Mouse (Mus musculus) hindbrain, postnatal 0 days (tissue): ENCODE measurements around the gene Lrrc47. TPM values are rescaled to one million over a fixed set of nuclear protein-coding genes. Genes with fewer than 3 reads are reported as not detected.
A peak's percentile ranks its signal among the peaks of the same experiment; 100 is the strongest.

ENCODE experiments used
- ATAC-seq: fragments of 200-750 bp; cut with Nextera tagmentation; 2 replicates; pipeline ENCODE4 v1.8.0; 2017; ENCODE audit warnings: mild to moderate bottlenecking, moderate TSS enrichment, moderate library complexity
- DNase-seq: peaks from one replicate; pipeline ENCODE4 v3.0.0-alpha.2; 2015; ENCODE audit warnings: low spot score
- H3K27ac ChIP-seq: fragments of 300-500 bp; sonication (generic); 2 replicates; pipeline ENCODE4 v1.5.1; 2014; ENCODE audit warnings: mild to moderate bottlenecking
- H3K27me3 ChIP-seq: fragments of 300-500 bp; sonication (generic); 2 replicates; pipeline ENCODE4 v1.6.1; 2014; ENCODE audit warnings: low read length, mixed read lengths; ENCODE audit not compliant: insufficient read depth
- H3K36me3 ChIP-seq: fragments of 300-500 bp; sonication (generic); 2 replicates; pipeline ENCODE4 v1.6.1; 2014; ENCODE audit warnings: low read length, mixed read lengths; ENCODE audit not compliant: insufficient read depth
- H3K4me1 ChIP-seq: fragments of 300-500 bp; sonication (generic); 2 replicates; pipeline ENCODE4 v1.6.1; 2014; ENCODE audit warnings: antibody characterized with exemption, low read length, mixed read lengths; ENCODE audit not compliant: insufficient read depth
- H3K4me2 ChIP-seq: fragments of 300-500 bp; sonication (generic); 2 replicates; pipeline ENCODE4 v1.6.1; 2014; ENCODE audit warnings: low read depth, mild to moderate bottlenecking, low read length, moderate library complexity, mixed read lengths
- H3K4me3 ChIP-seq: fragments of 300-500 bp; sonication (generic); 2 replicates; pipeline ENCODE4 v1.5.1; 2014; ENCODE audit warnings: low read length
- H3K9ac ChIP-seq: fragments of 300-500 bp; sonication (generic); replicated peaks from 2 replicates; pipeline ENCODE4 v1.6.1; 2014; ENCODE audit warnings: mild to moderate bottlenecking, low read length, moderate library complexity, mixed read lengths
- H3K9me3 ChIP-seq: fragments of 300-500 bp; sonication (generic); 2 replicates; pipeline ENCODE4 v1.6.1; 2016; ENCODE audit warnings: low read length, mixed read lengths
- CTCF ChIP-seq: IDR thresholded peaks from 2 replicates; pipeline ENCODE4 v1.5.1; 2016; ENCODE audit warnings: antibody characterized with exemption, control low read depth, low read depth
- WGBS: fragments of 180-500 bp; shearing (Covaris S2); extraction: QIAGEN DNeasy Blood & Tissue Kit; methylation state at CpG from one replicate; pipeline ENCODE4 v1.1.7; 2014; 5-methylcytosine and 5-hydroxymethylcytosine counted together
- polyA plus RNA-seq: library from polyadenylated mRNA; unstranded; fragments of >200 nt; fragmentation: Nextera tagmentation; extraction: Ambion mirVana; gene quantifications from 2 replicates; pipeline ENCODE4 v1.2.1, GENCODE M21; 2015
- total RNA-seq: library from RNA; depleted of rRNA; stranded (reverse); fragments of >200 nt; gene quantifications from 2 replicates; pipeline ENCODE4 v1.2.3, GENCODE M21; 2014

The Lrrc47 gene
- total and polyA plus RNA-seq, 2 experiments from 2014 or later = 22.0 to 32.1 TPM

DNA sequence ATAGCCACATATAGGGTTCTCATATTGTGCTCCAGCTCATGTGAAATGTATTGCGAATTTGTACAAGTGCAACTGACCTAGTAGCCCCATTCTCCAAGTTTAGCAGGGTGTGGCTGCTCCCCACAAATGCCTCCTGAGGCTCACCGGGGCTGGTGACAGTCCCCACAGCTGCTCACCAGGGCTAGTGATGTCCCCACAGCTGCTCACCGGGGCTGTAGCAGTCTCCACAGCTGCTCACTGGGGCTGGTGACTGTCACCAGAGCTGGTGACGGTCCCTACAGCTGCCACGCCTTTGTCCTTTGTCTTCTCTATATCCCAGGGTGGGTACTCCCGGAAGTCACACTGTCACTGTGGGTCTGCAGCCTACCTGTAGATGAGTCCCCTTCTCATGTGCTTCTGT lies 5.3 kb upstream of the Lrrc47 start:
- no peak overlapping the region for H3K9ac ChIP-seq
- WGBS = 90% methylated on average over 6 of the region's 6 CpGs
- no peak for TF ChIP-seq CTCF
- no peak overlapping the region for H3K27ac ChIP-seq
- ATAC-seq (no peak), DNase-seq (no peak)
- peaks cover 47% of the 10 kb centered on the region for H3K36me3 ChIP-seq
- H3K4me3 ChIP-seq = no peak overlapping the region
- no peaks in the 10 kb centered on the region for H3K27me3 ChIP-seq
- no peak overlapping the region for H3K4me2 ChIP-seq
- H3K4me1 ChIP-seq = no peaks in the 10 kb centered on the region; the same call in 1 of the 2 replicates
- no peaks in the 10 kb centered on the region for H3K9me3 ChIP-seq

GRCm38 (mm10) chr4:154007759-154008158 lies 3.8 kb upstream of the Lrrc47 start:
- 79% methylated on average over 4 of the region's 4 CpGs for WGBS
- no peak for ATAC-seq
- H3K9me3 ChIP-seq = no peaks in the 10 kb centered on the region
- no peak overlapping the region for H3K27ac ChIP-seq
- no peaks in the 10 kb centered on the region for H3K27me3 ChIP-seq
- DNase-seq = no peak
- peaks cover 39% of the 10 kb centered on the region for H3K36me3 ChIP-seq
- no peak overlapping the region for H3K9ac ChIP-seq
- no peak for TF ChIP-seq CTCF
- H3K4me3 ChIP-seq = no peak overlapping the region
- H3K4me2 ChIP-seq = no peak overlapping the region
- peaks cover 2% of the 10 kb centered on the region for H3K4me1 ChIP-seq

- peak overlapping the region; percentile 54; the same call in 1 of the 2 replicates for H3K27ac ChIP-seq
- no peaks in the 10 kb centered on the region for H3K27me3 ChIP-seq
- peaks cover 10% of the 10 kb centered on the region for H3K4me1 ChIP-seq
- peak overlapping the region; percentile 80 for H3K9ac ChIP-seq
- peak; percentile 57; the same call in 1 of the 2 replicates for ATAC-seq
- peak overlapping the region; percentile 97 for H3K4me2 ChIP-seq
- H3K4me3 ChIP-seq = peak overlapping the region; percentile 64
- no peak for DNase-seq
- WGBS = 29% methylated on average over 13 of the region's 13 CpGs
- no peak for TF ChIP-seq CTCF
- no peaks in the 10 kb centered on the region for H3K9me3 ChIP-seq
- peaks cover 33% of the 10 kb centered on the region; the same call in 1 of the 2 replicates for H3K36me3 ChIP-seq
These were observed 455 bp upstream of the Lrrc47 start for GRCm38 (mm10) chr4:154010907-154011645.

DNA sequence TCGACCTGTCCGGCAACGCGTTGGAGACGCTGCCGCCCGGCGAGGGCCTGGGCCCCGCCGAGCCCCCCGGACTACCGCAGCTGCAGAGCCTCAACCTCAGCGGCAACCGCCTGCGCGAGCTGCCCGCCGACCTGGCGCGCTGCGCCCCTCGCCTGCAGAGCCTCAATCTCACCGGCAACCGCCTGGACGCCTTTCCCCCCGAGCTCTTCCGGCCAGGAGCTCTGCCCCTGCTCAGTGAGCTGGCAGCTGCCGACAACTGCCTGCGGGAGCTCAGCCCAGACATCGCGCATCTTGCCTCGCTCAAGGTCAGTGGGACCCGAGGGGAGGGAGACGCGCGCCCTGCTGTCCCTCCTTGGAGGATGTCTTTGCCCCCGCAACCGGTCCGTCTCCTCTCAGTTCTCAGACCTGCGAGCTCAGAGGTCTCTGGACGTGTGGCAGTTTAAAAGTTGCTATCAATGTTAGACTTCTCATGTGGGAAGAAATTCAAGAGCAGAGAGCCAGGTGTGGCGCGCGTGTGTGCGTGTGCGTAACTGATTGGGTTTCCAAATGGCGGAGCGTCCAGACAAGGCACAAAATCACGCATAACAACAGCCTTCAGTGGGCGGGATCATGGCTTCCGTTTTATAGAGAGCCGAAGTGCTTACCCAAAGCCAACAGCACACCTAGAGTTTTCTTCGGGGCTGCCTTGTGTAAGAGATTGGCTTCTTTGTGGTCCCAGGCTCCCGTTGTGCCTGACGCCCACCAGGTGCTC lies 776 bp downstream of the Lrrc47 start:
- H3K27ac ChIP-seq = peak overlapping the region; percentile 79
- ATAC-seq (peak; percentile 3; the same call in 1 of the 2 replicates), DNase-seq (peak; percentile 19)
- H3K4me3 ChIP-seq = peak overlapping the region; percentile 64
- 2% methylated on average over 55 of the region's 55 CpGs for WGBS
- peak overlapping the region; percentile 97 for H3K4me2 ChIP-seq
- peak overlapping the region; percentile 80 for H3K9ac ChIP-seq
- H3K4me1 ChIP-seq = peaks cover 10% of the 10 kb centered on the region
- TF ChIP-seq CTCF = no peak
- no peaks in the 10 kb centered on the region for H3K9me3 ChIP-seq
- H3K27me3 ChIP-seq = no peaks in the 10 kb centered on the region
- H3K36me3 ChIP-seq = peaks cover 34% of the 10 kb centered on the region

GRCm38 (mm10) chr4:154015476-154015875 lies 3.9 kb downstream of the Lrrc47 start:
- H3K27me3 ChIP-seq = no peaks in the 10 kb centered on the region
- ATAC-seq (no peak), DNase-seq (no peak)
- no peaks in the 10 kb centered on the region for H3K9me3 ChIP-seq
- no peak for TF ChIP-seq CTCF
- peaks cover 58% of the 10 kb centered on the region for H3K36me3 ChIP-seq
- H3K4me3 ChIP-seq = no peak overlapping the region
- H3K27ac ChIP-seq = no peak overlapping the region
- H3K4me1 ChIP-seq = peaks cover 10% of the 10 kb centered on the region
- H3K4me2 ChIP-seq = no peak overlapping the region
- 81% methylated on average over 11 of the region's 11 CpGs for WGBS
- H3K9ac ChIP-seq = no peak overlapping the region

DNA sequence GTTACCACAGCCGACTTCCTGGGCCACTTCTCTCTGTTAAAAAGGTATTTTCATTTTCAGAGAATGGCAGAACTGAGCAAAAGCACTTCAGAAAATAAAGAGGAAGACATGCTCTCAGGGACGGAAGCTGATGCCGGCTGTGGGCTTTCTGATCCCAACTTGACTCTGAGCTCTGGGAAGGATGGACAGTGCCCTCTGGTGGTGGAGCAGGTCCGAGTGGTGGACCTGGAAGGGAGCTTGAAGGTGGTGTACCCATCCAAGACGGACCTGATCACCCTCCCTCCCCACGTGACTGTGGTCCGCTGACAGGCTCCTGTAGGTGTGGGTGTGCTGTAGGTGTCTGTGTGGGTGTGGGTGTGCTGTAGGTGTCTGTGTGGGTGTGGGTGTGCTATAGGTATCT lies 8.0 kb downstream of the Lrrc47 start:
- TF ChIP-seq CTCF = peak; percentile 69
- H3K4me1 ChIP-seq = no peaks in the 10 kb centered on the region
- WGBS = 69% methylated on average over 7 of the region's 7 CpGs
- H3K9ac ChIP-seq = no peak overlapping the region
- no peak for ATAC-seq
- H3K36me3 ChIP-seq = peaks cover 64% of the 10 kb centered on the region
- no peaks in the 10 kb centered on the region for H3K9me3 ChIP-seq
- H3K4me2 ChIP-seq = no peak overlapping the region
- no peak overlapping the region for H3K4me3 ChIP-seq
- H3K27me3 ChIP-seq = no peaks in the 10 kb centered on the region
- peak; percentile 23 for DNase-seq
- no peak overlapping the region for H3K27ac ChIP-seq
